Mouse (Mus musculus) Muller cell, postnatal 12 days (primary cell): ENCODE data around the gene Slc38a6.

Source experiments
- DNase-seq: peaks from one replicate; pipeline ENCODE4 v3.0.0-alpha.2; 2015; ENCODE audit errors: inconsistent ontology term

Gene Slc38a6

GRCm38 (mm10) chr12:73383861-73384260, 97.3 kb downstream of the Slc38a6 start:
- no peak for DNase-seq

GRCm38 (mm10) chr12:73384747-73385146, 98.2 kb downstream of the Slc38a6 start:
- no peak for DNase-seq

- no peak for DNase-seq
These were observed 105.9 kb downstream of the Slc38a6 start for GRCm38 (mm10) chr12:73392507-73392906.

GRCm38 (mm10) chr12:73393018-73393417, 106.4 kb downstream of the Slc38a6 start:
- DNase-seq, result no peak

- no peak for DNase-seq
These were observed 107.3 kb downstream of the Slc38a6 start for GRCm38 (mm10) chr12:73393881-73394291.

- DNase-seq, result no peak
These were observed 108.0 kb downstream of the Slc38a6 start for GRCm38 (mm10) chr12:73394571-73394970.

- peak; percentile 93 for DNase-seq
These were observed 112.8 kb downstream of the Slc38a6 start for GRCm38 (mm10) chr12:73399426-73399825.

GRCm38 (mm10) chr12:73400481-73401025, 114.0 kb downstream of the Slc38a6 start:
- DNase-seq, result no peak

GRCm38 (mm10) chr12:73401520-73402130, 115.0 kb downstream of the Slc38a6 start:
- no peak for DNase-seq

- no peak for DNase-seq
These were observed 115.6 kb downstream of the Slc38a6 start for GRCm38 (mm10) chr12:73402137-73402712.

- DNase-seq, result no peak
These were observed 116.5 kb downstream of the Slc38a6 start for GRCm38 (mm10) chr12:73402851-73403665.
